Mouse (Mus musculus) megakaryocyte-erythroid progenitor cell, adult 5-6 weeks (primary cell): Measurements from ENCODE around the gene Olig1. TPM values are rescaled to one million over a fixed set of nuclear protein-coding genes. Genes with fewer than 3 reads are reported as not detected.

Source experiments
- ATAC-seq: replicated peaks from 2 replicates; pipeline ENCODE4 v1.8.0; 2016; ENCODE audit warnings: mild to moderate bottlenecking, inconsistent platforms; ENCODE audit not compliant: severe bottlenecking, poor library complexity, low FRiP score, low TSS enrichment
- total RNA-seq, 2 experiments: library from RNA; stranded (forward) in 1 of 2; stranded (reverse) in 1 of 2; fragments of 200-1000, 215-1000 nt in 1 of 2; fragments of >200 nt in 1 of 2; fragmentation: Nextera tagmentation in 1 of 2; gene quantifications; 2 replicates each; pipeline ENCODE4 v1.2.3; 2014 to 2017

Olig1 gene
- total RNA-seq, 2 experiments from 2014 or later: not detected

DNA sequence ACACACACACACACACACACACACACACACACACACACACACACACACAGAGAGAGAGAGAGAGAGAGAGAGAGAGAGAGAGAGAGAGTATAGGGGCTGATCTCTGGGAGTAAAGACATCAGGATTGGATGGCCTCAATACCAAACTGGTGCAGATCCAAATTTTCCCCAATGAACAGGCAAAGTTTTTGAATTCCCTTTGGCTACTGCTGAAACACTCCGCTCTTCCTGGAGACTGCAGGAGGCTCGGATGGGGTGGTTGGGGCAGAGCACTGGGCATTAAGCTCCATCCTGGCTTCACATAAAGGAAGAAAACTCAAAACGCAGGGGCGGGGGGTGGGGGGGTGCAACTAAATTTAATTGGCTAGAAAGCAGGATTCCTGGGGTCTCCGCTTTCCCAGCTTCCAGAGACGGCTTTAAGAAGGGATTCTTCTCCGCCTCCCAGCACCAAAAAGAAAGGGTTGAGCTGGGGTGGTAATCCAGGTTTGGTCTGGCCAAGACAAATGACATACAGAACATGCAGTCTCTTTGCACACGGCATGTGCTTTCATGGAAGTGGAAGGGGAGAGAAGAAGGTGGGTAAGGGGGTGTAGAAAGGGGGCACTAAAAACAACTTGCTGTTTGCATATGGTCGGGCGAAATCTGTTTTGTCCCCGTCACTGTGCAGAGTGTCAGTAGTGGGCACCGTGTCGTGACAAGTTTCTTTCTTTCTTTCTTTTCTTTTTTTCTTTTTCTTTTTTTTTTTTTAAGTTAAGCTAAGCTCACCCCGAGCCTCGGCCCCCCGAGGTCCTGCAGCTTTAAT lies 31.3 kb downstream of the Olig1 start:
- no peak for ATAC-seq

DNA sequence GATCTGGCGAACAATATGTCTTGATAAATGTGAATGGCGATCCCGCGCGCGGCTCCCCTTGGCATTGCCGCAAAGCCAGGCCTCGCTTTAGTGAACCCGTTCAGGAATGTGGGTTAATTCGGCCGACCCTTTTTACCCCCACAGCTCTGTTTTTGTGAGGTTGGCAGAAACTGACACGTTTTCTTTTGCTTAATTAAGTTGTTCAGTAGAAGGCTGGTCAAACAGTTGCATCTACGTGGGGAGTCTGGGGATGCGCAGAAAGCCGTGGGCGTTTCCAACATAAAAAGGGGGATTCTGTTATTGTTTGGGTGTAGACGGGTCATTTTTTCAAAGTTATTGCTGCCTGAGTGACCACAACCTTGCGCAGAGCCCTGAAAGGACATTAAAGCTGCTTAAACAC lies 31.9 kb downstream of the Olig1 start:
- no peak for ATAC-seq

DNA sequence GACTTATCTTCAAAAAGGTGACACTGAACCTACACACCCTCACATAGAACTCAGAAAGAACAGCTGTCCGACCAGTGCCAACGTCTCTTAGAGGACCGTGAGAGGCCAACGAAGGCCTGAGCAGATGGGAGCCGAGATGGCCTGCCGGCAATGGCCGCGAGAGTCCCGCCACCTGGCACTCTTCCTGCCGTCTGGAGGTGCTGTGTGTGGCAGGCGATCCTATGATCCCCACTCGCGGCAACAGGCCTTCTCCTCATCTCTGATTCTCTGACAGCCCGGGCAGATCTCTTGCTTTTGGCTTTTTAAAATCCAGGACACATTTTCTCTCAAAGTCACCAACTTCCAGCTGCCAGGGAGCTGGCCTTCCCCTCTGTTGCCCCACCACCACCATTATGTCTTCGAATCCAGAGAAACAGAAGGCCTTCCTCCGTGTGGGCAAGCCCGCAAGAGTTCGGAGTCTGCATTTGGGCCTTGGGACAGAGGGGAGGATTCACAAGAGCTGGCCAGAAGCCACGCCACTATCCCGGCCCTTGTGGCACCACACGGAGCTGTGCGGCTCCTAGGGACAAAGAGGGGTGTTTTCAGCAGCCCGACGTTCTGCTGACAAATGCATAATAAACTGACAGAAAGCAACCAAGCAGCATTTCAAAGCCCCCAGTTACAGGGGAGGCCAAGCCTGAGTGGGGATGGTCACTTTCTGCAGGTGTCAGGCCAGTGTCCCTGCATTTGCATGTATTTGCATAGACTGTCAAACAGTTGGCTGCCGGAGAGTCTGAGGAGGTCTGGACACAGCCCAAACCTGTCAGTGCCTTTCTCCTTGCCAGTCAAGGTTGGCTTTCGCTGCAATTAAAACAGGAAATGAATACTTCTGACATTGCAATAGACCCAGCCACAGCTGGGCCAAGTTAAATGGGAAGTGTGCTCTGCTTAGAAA lies 34.5 kb downstream of the Olig1 start:
- no peak for ATAC-seq

DNA sequence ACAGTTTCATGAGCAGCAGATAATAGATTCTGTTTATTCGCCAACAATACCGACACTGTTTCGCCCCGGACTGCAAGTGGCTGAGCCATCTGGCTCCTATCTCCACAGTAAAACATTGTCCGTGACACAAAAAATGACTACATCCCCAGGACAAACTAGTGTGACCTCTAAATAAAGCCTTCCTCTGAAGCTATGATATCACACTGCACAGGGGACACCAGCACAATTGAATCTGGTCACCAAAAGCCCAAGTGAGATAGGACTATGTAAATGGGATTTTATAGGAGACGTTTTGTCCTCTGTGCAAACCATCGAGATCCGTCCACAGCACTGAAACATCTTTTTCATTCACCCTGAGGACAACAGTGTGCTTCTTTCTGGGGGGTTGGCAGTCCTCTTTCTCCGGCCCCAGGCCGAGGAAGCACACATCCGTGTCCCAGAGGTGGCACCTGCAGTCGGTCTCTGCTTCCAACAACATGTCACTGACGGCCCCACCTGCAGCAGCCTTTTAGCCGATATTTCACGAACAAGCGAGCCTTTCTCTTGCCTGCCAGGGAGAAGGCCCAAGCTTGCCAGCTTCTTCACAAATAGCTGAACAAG lies 36.0 kb downstream of the Olig1 start:
- no peak for ATAC-seq

DNA sequence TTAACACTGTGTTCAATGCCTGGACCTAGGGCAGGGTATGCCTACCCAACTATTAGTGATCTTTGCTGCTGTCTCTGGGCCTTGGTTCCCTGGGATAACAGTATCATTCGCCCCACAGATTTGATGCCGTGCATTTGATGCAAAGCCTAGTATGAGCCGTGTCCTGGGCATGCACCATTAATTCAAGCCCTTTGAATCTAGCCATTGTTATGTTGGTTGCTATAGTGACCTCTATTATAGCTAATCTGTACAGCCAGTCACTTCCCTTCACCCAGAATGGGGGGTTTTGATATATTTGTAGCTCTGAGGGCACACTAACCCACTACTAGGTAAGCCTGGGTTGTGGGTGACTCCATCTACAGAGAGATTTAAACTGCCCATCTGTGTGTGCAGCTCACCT lies 40.3 kb downstream of the Olig1 start:
- ATAC-seq: no peak

DNA sequence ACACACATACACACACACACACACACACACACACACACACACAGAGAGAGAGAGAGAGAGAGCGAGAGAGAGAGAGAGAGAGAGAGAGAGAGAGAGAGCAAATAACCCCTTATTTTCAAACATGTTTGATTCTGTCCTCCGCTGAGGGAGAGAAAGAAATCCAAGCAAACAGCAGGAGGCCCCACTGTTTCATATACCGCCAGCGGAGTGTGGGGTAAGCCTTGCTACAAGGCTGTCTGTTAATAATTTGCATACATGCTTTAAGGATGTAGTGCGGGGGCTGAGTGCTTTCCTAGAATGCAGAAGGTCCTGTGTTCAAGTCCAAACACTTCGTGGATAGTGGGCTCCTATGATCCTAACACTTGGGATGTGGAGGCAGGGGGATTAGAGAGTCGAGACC lies 43.3 kb downstream of the Olig1 start:
- ATAC-seq: no peak

DNA sequence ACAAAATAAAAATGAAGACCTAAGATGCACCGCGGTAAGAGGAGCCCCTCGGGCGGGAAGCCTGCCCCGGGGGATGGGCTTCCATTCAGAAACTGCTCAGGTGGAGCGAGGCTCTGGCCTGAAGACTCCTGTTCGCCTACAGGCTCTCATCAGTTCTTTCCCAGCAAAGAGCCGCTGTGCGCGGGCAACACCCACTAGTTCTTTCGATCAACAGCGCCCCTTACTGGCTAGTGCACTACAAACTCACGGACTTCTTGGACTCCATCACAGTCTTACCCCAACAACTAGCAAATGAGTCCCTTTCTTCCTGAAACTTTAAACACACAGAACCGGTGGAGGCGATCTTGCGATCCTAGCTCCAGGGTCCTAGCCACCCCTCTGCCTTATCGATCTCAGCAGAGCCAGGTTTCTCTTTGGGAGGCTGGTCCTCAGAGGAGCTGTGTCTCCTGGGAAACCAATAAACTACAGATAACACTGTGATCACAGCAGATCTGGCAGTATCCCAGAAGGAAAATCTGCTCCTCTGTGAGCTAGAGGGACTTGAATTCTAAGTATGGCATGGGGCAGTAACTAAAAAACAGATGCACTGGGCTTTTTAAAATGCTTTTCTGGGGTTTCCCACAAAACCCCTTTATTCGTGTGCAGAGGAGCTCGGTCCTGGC lies 44.7 kb downstream of the Olig1 start:
- peak; percentile 93 for ATAC-seq

DNA sequence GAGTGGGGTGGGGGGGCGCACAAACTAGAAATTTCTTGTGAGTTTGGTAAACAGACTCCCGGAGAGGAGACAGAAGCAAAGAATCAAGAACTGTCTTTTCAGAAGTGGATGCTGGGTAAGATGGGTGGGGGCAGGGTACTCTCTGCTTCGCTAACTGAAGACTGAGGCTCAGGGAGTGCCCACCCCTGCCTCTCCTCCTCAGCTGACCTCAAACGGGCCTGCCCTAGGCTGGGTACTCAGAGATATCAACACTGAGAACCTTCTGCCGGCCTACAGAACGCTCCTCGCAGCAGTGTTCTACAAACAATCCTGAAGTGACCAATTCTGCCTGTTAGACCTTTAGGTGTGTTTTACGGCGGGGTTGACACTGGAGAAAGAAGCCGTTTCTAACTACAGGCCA lies 50.6 kb downstream of the Olig1 start:
- peak; percentile 81 for ATAC-seq

DNA sequence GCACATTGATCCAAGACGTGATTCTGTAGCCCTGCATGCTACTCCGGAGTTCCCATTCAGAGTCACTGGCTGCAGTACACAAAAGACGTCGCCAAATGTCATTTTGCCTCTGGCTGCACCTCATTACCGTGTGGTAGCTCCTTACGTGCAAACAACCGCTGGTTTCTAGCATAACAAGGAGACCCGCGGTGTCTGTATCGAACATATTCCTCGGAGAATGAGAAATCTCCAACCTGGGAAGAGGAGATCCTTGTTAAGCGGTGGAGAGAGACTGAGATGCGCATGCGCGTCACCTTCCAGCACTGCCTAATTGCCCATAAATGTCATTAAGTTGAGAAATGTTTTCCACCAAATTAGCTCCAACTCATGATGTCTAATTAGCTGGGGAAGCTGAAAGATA lies 51.0 kb downstream of the Olig1 start:
- ATAC-seq: peak; percentile 46

Other genes with a start within 250 kb of the Olig1 start
- gene Paxbp1, start 225.2 kb upstream of the Olig1 start, total RNA-seq (2014; fragmentation: Nextera tagmentation): 103 and 125 TPM in 2 replicates
- gene Paxbp1, start 225.2 kb upstream of the Olig1 start, total RNA-seq (2017): 85.8 and 94.4 TPM in 2 replicates
- not detected in 2 replicates for gene 4932438H23Rik, start 174.7 kb upstream of the Olig1 start, total RNA-seq (2014; fragmentation: Nextera tagmentation)
- gene 4932438H23Rik, start 174.7 kb upstream of the Olig1 start, total RNA-seq (2017): not detected in 2 replicates
- gene Olig2, start 44.3 kb upstream of the Olig1 start, total RNA-seq (2014; fragmentation: Nextera tagmentation): not detected in 2 replicates
- not detected in 2 replicates for gene Olig2, start 44.3 kb upstream of the Olig1 start, total RNA-seq (2017)
- 51.9 and 52.4 TPM in 2 replicates for gene Ifnar2, start 103.0 kb downstream of the Olig1 start, total RNA-seq (2014; fragmentation: Nextera tagmentation)
- gene Ifnar2, start 103.0 kb downstream of the Olig1 start, total RNA-seq (2017): 47.2 and 50.8 TPM in 2 replicates
- 7.6 TPM in 1 of 2 replicates, not detected in the other for gene Gm21970, start 121.9 kb downstream of the Olig1 start, total RNA-seq (2014; fragmentation: Nextera tagmentation)
- not detected in 2 replicates for gene Gm21970, start 121.9 kb downstream of the Olig1 start, total RNA-seq (2017)
- gene Il10rb, start 136.4 kb downstream of the Olig1 start, total RNA-seq (2014; fragmentation: Nextera tagmentation): 17.3 and 20.6 TPM in 2 replicates
- gene Il10rb, start 136.4 kb downstream of the Olig1 start, total RNA-seq (2017): 23.1 and 29.0 TPM in 2 replicates
- 16.3 and 19.6 TPM in 2 replicates for gene Ifnar1, start 215.5 kb downstream of the Olig1 start, total RNA-seq (2014; fragmentation: Nextera tagmentation)
- 22.2 and 22.7 TPM in 2 replicates for gene Ifnar1, start 215.5 kb downstream of the Olig1 start, total RNA-seq (2017)